Mouse (Mus musculus) spleen, postnatal 36 days (tissue): ENCODE measurements around the gene Naa35.
A peak's percentile ranks its signal among the peaks of the same experiment; 100 is the strongest.

ENCODE experiments used
- DNase-seq, 2 experiments: peaks; one replicate each; pipeline ENCODE4 v3.0.0; 2022; ENCODE audit warnings: low spot score in 2 of 2, mixed read lengths in 1 of 2

Gene Naa35

DNA sequence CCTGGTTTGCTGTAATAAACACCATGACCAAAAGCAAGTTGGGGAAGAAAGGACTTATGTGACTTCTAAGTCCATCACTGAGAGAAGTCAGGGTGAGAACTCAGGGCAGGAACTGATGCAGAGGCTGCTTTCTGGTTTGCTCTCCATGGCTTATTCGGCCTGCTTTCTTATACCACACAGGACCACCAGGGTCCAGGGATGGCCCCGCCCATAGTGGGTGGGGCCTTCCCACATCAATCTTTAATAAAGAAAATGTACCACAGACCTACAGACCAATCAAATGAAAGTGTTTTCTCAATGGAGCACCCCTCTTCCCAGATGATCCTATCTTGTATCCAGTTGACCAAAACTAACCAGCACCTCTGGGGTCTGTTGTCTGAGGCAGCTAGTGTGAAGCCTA is 86.5 kb downstream of the Naa35 start:
- DNase-seq: no peak

DNA sequence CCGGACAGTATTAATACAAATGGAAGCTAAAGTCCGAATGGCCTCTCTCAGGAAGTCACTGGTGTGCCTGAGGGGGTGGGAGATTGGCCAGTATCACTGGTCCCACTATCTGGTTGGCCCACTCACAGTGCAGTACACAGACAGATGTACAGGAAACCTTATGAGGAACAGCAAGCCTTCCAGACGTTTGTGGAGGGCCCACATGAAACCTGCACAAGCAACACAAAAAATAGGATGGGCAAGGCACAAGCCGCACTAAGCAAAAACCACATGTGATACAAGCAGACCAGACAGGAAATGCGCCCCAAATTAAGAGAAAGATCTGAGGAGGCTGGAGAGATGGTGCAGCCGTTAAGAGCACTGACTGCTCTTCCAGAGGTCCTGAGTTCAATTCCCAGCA is 87.2 kb downstream of the Naa35 start:
- peak; percentile 24 to 40 for DNase-seq

DNA sequence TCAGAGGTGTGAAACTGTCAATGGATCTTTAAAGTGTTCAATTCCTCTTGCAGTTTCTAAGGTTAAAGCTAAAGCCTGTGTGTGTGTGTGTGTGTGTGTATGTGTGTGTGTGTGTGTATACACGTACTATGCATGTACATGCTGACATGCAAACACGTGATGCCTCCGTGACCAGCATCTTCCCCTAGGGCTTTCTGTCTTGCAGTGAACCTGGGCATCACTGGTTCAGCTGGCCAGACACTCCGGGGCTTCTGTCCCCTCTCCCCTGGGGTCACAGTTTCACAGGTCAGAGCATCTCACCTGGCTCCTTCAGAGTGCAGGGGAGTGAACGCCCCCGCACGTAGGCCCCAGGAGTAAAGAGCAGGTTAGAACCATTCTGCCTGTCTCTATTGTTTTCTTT is 88.5 kb downstream of the Naa35 start:
- DNase-seq: no peak

DNA sequence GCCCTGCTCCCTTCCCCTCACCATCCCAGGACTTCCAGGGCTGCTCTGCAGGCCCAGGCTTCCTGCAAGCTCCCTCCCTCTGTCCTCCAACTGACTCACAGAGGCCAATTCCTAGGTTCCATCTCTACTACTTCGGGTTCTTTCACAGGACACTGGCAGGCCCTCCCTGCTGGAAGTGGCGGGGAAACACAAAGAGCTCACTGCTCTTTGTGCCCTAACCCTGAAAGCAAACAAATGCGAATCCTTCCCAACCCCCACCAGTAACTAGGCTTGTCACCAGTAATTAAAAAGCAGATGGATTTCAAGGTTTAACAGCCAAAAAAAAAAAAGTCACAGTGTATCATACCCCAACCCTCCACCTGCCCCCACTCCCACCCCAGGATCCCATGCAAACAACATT is 89.2 kb downstream of the Naa35 start:
- no peak for DNase-seq

DNA sequence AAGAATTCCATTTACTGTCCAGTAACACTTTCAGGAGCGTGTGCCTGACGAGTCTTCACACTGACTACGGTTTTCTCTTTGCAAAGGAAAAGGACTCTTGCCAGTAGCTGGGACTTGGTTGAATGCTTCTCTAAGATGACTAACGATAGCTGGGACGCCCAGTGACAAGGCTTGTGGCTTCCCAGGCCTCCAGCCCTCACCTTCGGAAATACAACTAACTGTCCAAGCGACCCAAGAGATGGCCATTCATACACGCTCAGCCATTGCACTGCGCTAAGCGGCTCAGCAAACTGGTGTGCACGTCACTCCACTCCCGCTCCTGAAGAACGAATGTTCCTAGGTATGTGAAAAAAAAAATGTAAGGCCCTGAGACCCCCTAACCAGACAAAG is 89.7 kb downstream of the Naa35 start:
- DNase-seq: no peak

DNA sequence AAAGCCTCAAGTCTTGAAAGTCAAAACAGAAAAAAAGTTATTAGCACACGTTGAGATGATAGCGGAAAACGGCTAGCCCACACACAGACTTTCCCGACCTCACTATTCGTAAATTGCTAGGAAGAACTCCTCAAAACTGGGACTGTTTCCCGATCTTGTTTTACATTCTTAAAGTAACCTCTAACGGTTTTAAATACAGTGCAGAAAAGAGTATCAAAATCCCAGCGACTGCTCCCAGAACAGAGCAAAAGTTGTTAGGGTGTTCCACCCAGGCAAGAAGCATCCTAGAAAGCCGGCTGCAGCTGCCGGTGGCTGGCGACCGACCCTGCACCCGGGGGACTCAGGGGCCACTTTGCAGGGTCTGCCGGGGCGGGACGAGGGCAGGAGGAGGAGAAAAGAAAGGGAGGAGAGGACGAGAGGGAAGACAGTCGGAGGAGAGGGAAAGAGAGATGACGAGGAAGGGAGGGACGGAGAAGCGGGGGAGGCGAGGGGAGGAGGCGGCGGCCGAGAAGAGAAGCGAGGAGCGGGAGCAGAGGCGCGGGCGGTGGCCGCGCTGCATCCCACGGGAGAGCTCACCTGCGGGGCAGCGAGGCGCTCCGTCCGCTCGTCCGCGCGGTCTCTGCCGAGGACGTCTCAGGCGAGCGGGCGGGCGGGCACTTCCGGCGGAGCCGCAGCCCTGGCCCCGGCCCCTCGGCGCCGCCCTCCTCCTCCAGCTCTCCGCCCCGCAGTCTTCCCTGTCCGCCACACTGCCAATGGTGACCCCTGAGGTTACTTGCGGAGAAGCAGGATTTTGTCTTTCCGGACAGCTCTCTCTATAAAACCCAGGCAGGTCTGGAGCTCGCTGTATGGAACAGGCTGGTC is 90.3 kb downstream of the Naa35 start, which contains the start of gene Golm1:
Gene Golm1 (minus strand): TSS at position 661 of the 861 bp plus-strand sequence.
- DNase-seq: peak; percentile 66 to 70

DNA sequence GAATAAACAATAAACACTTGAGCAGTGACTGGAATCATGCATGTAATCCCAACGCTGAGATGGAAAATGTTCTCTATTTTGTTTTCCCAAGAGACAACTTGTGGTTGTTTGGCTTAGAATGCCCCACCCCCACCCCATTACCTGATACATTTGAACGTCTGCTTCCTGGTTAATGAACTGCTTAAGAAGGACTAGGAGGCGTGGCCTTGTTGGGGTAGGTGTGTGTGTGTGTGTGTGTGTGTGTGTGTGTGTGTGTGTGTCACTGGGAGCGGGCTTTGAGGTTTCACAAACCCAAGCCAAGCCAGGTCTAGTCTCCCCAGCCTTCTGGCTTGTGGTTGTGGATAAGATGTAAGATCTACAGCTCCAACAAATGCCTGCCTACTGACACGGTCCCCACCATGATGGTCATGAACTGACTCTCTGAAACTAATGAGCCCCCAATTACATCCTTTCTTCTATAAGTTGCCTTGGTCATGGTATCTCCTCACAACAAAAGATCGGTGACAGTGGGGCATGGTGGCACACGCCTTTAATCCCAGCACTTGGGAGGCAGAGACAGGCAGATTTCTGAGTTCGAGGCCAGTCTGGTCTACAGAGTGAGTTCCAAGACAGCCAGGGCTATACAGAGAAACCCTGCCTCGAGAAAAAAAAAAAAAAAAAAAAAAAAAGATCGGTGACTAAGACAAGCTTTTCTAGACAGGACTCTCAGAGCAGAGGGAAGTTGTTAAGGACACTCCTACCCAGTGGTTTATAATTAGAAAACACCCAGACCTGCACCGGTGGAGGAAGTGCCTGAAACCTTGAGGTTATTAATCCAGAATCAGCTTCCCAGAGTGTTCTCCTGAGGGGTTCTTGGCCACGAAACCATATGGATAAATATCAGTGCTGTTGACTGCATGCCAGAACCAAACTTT is 91.5 kb downstream of the Naa35 start:
- DNase-seq: no peak

DNA sequence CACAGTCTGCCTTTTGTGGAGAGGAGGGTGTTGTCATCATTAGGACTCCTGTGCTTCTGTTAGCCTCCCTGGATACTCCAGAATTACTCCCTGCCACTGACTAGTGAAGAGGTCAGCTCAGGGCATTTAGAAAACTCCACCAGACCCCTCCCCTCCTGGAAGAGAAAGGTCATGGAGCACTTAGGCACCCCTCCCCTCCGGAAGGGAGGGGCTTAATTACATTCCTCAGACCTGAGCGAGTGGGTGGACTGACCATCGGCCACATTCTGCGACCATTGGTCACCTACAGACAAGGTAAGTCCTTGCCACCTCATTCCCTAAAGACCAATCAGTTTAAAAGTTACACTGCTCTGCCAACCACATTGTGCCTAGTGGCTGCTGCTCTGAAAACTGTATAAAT is 94.2 kb downstream of the Naa35 start:
- DNase-seq: no peak

DNA sequence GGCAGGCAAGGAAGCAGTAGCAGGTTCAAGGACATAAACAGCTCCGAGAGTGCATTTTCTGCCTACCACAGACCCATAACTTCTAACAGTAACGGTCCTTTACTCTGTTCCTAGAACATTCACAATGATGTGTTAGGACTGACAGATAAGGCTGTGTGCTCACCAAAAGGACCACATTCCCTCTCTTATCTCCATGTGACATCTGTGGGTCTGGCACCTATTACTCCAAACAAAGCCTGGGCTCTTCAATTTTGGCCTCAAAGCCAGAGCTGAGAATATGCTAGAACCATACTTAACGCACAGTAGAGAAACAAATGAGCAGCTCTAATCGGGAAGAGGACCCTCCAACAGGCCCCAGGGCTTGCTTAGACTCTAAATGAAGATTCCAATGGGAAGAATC is 94.8 kb downstream of the Naa35 start:
- DNase-seq: no peak

DNA sequence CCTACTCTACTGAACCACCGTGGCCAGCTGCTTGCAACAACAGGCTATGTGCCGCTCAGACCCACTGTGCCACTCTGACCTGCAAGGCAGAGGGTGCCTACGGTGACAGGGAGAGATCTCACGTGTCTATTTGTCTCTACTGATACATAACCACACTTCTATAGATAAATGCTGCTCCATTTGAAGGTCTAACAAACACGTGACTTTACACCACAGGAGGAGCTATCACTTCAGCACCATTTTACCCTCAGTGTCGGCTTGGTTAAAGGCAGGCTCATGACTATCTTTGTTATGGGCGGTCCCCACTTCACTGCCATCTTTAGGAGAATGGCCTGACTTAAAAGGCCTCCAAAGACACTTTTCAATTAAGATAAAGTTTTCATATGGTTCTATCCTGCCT is 97.6 kb downstream of the Naa35 start:
- no peak for DNase-seq

DNA sequence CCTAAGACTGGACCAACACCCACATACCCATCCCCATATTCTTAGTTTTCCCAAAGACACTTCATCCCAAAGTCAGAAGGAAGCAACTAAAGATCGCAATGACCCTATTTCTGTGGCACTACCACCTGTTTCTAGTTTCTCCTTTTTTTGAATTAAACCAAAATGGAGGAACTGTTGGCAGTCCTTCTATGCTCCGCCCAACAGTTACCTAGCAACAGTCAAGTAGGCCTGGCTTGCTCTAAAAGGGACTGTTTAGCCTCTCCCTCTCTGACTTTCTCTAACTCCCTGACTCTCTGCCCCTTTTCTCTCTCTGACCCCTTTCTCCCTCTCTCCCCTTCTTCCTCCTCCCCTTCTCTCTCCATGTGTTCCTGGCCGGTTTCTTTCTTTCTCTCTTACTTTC is 100.2 kb downstream of the Naa35 start:
- no peak for DNase-seq
